Mouse (Mus musculus): Measurements from ENCODE around the gene Trpc7.

- no peak for TF ChIP-seq EP300 (IDR thresholded peaks at IDR 0.05)
- no peak for TF ChIP-seq CTCF (IDR thresholded peaks at IDR 0.05)
Observed at GRCm38 (mm10) chr13:56895893-56896292, at the start of gene Trpc7.

Data from lung, postnatal 0 days (tissue).